Mouse (Mus musculus): ENCODE data around the gene Nfe2.

- no peak for TF ChIP-seq CTCF (IDR thresholded peaks at IDR 0.05; ENCODE audit: low read depth, low read length)
- TF ChIP-seq TAL1 (conservative IDR thresholded peaks at IDR 0.05; ENCODE audit: low read depth, low read length) = no peak
- no peak for TF ChIP-seq POLR2AphosphoS5 (IDR thresholded peaks at IDR 0.05; ENCODE audit: insufficient replicate concordance, low read depth, low read length)
Measured at GRCm38 (mm10) chr15:103281465-103282205, 23.4 kb upstream of the Nfe2 start.

Data from G1E (cell line).